Comparison of ENCODE assay signal across 33 mouse cellular contexts in the genomic region with DNA sequence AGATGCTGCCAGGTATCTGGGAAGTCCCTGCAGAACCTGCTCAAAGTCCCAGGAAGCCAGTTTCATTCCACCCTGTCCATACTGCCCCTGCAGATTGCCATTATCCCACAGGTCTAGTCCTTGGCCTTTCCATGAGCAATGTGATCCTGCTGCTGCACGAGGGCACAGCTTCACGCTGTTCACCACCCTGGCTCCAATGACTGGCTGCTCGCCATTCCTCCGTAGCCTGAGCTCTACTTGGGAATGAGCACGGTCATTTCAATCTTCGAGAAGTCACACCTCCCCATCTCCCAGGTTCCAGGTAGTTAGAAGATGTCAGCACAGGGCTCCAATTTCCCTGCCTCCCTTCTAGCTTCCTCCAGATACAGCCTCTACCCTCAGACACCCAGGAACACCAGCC. TPM values are rescaled to one million over a fixed set of nuclear protein-coding genes. Genes with fewer than 3 reads are reported as not detected.
"Had no signal": no experiment of that assay in that cellular context is flagged by ENCODE, and none has a peak within 500 bp of the region (broad histone marks: within the 10 kb centered on the region; RNA-seq: fewer than 3 reads in every experiment).

No protein-coding gene starts in this region.

- H3K9ac ChIP-seq: limb, embryonic 12.5 days; limb, embryonic 15.5 days; liver, embryonic 12.5 days; liver, embryonic 13.5 days; liver, embryonic 14.5 days; liver, embryonic 15.5 days; liver, postnatal 0 days; lung, embryonic 14.5 days; lung, embryonic 15.5 days; midbrain, embryonic 12.5 days; midbrain, embryonic 13.5 days; midbrain, embryonic 15.5 days had no signal

- H3K36me3 ChIP-seq: lung, embryonic 15.5 days had no signal

- ATAC-seq: liver, embryonic 12.5 days; liver, postnatal 0 days; lung, postnatal 0 days; midbrain, embryonic 13.5 days; midbrain, embryonic 16.5 days had no signal

- H3K9me3 ChIP-seq: limb, embryonic 10.5 days; limb, embryonic 12.5 days; limb, embryonic 13.5 days; limb, embryonic 15.5 days; liver, embryonic 12.5 days; liver, embryonic 13.5 days; liver, embryonic 15.5 days; lung, embryonic 15.5 days; megakaryocyte, embryonic 14.5 days; midbrain, embryonic 10.5 days; midbrain, embryonic 12.5 days; midbrain, embryonic 13.5 days; midbrain, embryonic 15.5 days had no signal

- H3K4me2 ChIP-seq: limb, embryonic 12.5 days; limb, embryonic 13.5 days; limb, embryonic 15.5 days; liver, embryonic 11.5 days; liver, embryonic 12.5 days; liver, embryonic 13.5 days; liver, embryonic 15.5 days; lung, embryonic 14.5 days; lung, embryonic 15.5 days; midbrain, embryonic 11.5 days; midbrain, embryonic 12.5 days; midbrain, embryonic 13.5 days; midbrain, embryonic 15.5 days had no signal

- H3K27me3 ChIP-seq: limb, embryonic 12.5 days; limb, embryonic 13.5 days; limb, embryonic 15.5 days; liver, embryonic 12.5 days; liver, embryonic 13.5 days; liver, embryonic 15.5 days; lung, embryonic 15.5 days; megakaryocyte, embryonic 14.5 days; midbrain, embryonic 12.5 days; midbrain, embryonic 15.5 days had no signal

- H3K27ac ChIP-seq: limb, embryonic 10.5 days; limb, embryonic 12.5 days; limb, embryonic 13.5 days; limb, embryonic 15.5 days; liver, embryonic 12.5 days; liver, embryonic 13.5 days; liver, embryonic 14.5 days; liver, embryonic 15.5 days; lung, embryonic 15.5 days; macrophage; midbrain, embryonic 10.5 days; midbrain, embryonic 12.5 days; midbrain, embryonic 13.5 days; midbrain, embryonic 15.5 days had no signal

- DNase-seq: left cerebral cortex, postnatal 4 days; liver; liver, embryonic 13.5 days; liver, postnatal 0 days; lung, adult 18-20 months; lung, adult 2 months; lung, embryonic 14.5 days; lung, postnatal 10 days; lung, postnatal 14 days; lung, postnatal 36 days; lung, postnatal 4 days; midbrain, embryonic 14.5 days had no signal

- H3K4me3 ChIP-seq: limb, embryonic 10.5 days; limb, embryonic 12.5 days; limb, embryonic 13.5 days; limb, embryonic 15.5 days; liver, embryonic 12.5 days; liver, embryonic 13.5 days; liver, embryonic 15.5 days; lung, embryonic 15.5 days; megakaryocyte, embryonic 14.5 days; midbrain, embryonic 10.5 days; midbrain, embryonic 12.5 days; midbrain, embryonic 13.5 days; midbrain, embryonic 15.5 days; myocyte had no signal

RNA-seq across cellular contexts. Expression of a gene that starts 52.2 kb away (rescaled TPM):
- total RNA-seq: megakaryocyte, adult 5-6 weeks; monocyte, adult 5-6 weeks had no signal
- polyA plus RNA-seq: macrophage had no signal
